Mouse (Mus musculus) bone marrow macrophage, adult 2 months (primary cell): ENCODE measurements at regions not wholly inside any gene's neighbourhood (a gene's known extent, or its start where the extent isn't known, plus 50 kb on each side); places are given as distances from the start of the nearest gene placed in this dataset.

Experiments used
- CTCF ChIP-seq: IDR thresholded peaks from 2 replicates; pipeline ENCODE4 v1.5.1; 2012; ENCODE audit warnings: low read depth, mild to moderate bottlenecking, low read length, moderate library complexity
- POLR2A ChIP-seq: IDR thresholded peaks from 2 replicates; pipeline ENCODE4 v1.6.1; 2012; ENCODE audit warnings: mild to moderate bottlenecking, low read depth, low read length, borderline replicate concordance

- no peak for TF ChIP-seq CTCF
- no peak for TF ChIP-seq POLR2A
Observed at GRCm38 (mm10) chr13:107907966-107908365, 136.3 kb upstream of the Smim15 start.
